7 mouse cellular contexts compared by ENCODE assay signal in genomic region chr19:58942841-58943828, GRCm38 (mm10). TPM values are rescaled to one million over a fixed set of nuclear protein-coding genes. Genes with fewer than 3 reads are reported as not detected.
DNase-seq lines count a peak whose midpoint lies in the region; ATAC-seq and TF ChIP-seq lines count a peak whose summit lies in the region.

TSS of gene Eno4 (plus strand) at chr19:58943425.
TSS of gene Hspa12a (minus strand) at chr19:58943654.

- peak within 1 kb of the TSS; percentile 66 for H3K4me3 ChIP-seq in intestine, postnatal 0 days (ENCODE audit: low read depth, low read length)
- H3K4me3 ChIP-seq in midbrain, embryonic 12.5 days, result peak within 1 kb of the TSS; percentile 70
- H3K4me3 ChIP-seq in small intestine, adult 2 months (ENCODE audit: low read depth, low read length), result peak within 1 kb of the TSS; percentile 69

- TF ChIP-seq CTCF in intestine, postnatal 0 days (IDR thresholded peaks at IDR 0.05; ENCODE audit: low read depth), result no peak
- no peak for TF ChIP-seq CTCF in small intestine, adult 2 months (IDR thresholded peaks at IDR 0.05; ENCODE audit: extremely low read depth, insufficient read length, insufficient replicate concordance, low read depth, low read length)

- H3K4me1 ChIP-seq in intestine, postnatal 0 days (replicated peaks; ENCODE audit: control insufficient read depth, insufficient read depth, low read length), result peaks cover 3% of the 10 kb centered on the region; the same call in 1 of the 2 replicates
- H3K4me1 ChIP-seq in midbrain, embryonic 12.5 days, result peaks cover 15% of the 10 kb centered on the region
- H3K4me1 ChIP-seq in small intestine, adult 2 months (ENCODE audit: control insufficient read depth, insufficient read depth, insufficient read length, low read length), result peaks cover 7% of the 10 kb centered on the region

- peak within 1 kb of the TSS; percentile 92 for H3K4me2 ChIP-seq in intestine, postnatal 0 days (replicated peaks; ENCODE audit: low read depth)
- H3K4me2 ChIP-seq in midbrain, embryonic 12.5 days (replicated peaks), result peak within 1 kb of the TSS; percentile 84

- no peaks in the 10 kb centered on the region for H3K27me3 ChIP-seq in intestine, postnatal 0 days (replicated peaks; ENCODE audit: control insufficient read depth, insufficient read depth, low read length)
- H3K27me3 ChIP-seq in midbrain, embryonic 12.5 days, result peaks cover 50% of the 10 kb centered on the region
- no peaks in the 10 kb centered on the region; the same call in 1 of the 2 replicates for H3K27me3 ChIP-seq in small intestine, adult 2 months (ENCODE audit: control insufficient read depth, insufficient read depth, low read length)

- peak; percentile 96 for DNase-seq in adrenal gland, adult 2 months
- DNase-seq in embryo, embryonic 11 days, result peak; percentile 97
- DNase-seq in gonadal fat pad, adult 2 months (ENCODE audit: low read depth), result peak; percentile 42
- peak; percentile 95 for DNase-seq in left cerebral cortex, postnatal 4 days

- H3K9me3 ChIP-seq in intestine, postnatal 0 days (ENCODE audit: control insufficient read depth), result no peaks in the 10 kb centered on the region
- H3K9me3 ChIP-seq in midbrain, embryonic 12.5 days, result no peaks in the 10 kb centered on the region

- peak within 1 kb of the TSS; percentile 5; the same call in 1 of the 2 replicates for H3K27ac ChIP-seq in intestine, postnatal 0 days (ENCODE audit: low read depth, low read length)
- peak within 1 kb of the TSS; percentile 71 for H3K27ac ChIP-seq in midbrain, embryonic 12.5 days (replicated peaks)
- peak within 1 kb of the TSS; percentile 12; the same call in 1 of the 2 replicates for H3K27ac ChIP-seq in small intestine, adult 2 months (ENCODE audit: insufficient read depth, low read depth, low read length)

- peak within 1 kb of the TSS; percentile 71 for H3K9ac ChIP-seq in intestine, postnatal 0 days (ENCODE audit: low read depth, low read length)
- H3K9ac ChIP-seq in midbrain, embryonic 12.5 days (replicated peaks), result peak within 1 kb of the TSS; percentile 87

- TF ChIP-seq POLR2A in small intestine, adult 2 months (IDR thresholded peaks at IDR 0.05; ENCODE audit: low read depth, low read length), result peak; percentile 29; the same call in 1 of the 2 replicates

- under 1% methylated on average over 65 of the region's 65 CpGs for WGBS in intestine, postnatal 0 days
- under 1% methylated on average over 65 of the region's 65 CpGs for WGBS in midbrain, embryonic 12.5 days
- WGBS in small intestine, adult 2 months, result under 1% methylated on average over 65 of the region's 65 CpGs

- intact Hi-C loops in left cerebral cortex, postnatal 4 days (cut with DNase I), result no loop called here

- ATAC-seq in intestine, postnatal 0 days, result peak; percentile 93
- ATAC-seq in midbrain, embryonic 12.5 days (ENCODE audit: low FRiP score, low read depth), result peak; percentile 98

- H3K36me3 ChIP-seq in intestine, postnatal 0 days (ENCODE audit: control insufficient read depth, insufficient read depth), result no peaks in the 10 kb centered on the region
- H3K36me3 ChIP-seq in midbrain, embryonic 12.5 days, result no peaks in the 10 kb centered on the region
- H3K36me3 ChIP-seq in small intestine, adult 2 months (ENCODE audit: control insufficient read depth, insufficient read depth, low read length), result no peaks in the 10 kb centered on the region

RNA-seq across cellular contexts. Expression of gene Eno4, which starts in this region (rescaled TPM):
- total RNA-seq in adrenal gland, adult 2 months (2021), result under 1 TPM; 0.26 to 0.55 TPM
- polyA plus RNA-seq in adrenal gland, adult 2 months (2012; rRNA removed), result 0.08 and 0.11 TPM in 2 replicates
- polyA plus RNA-seq in gonadal fat pad, adult 2 months (2012; rRNA removed), result 0.58 and 1.4 TPM in 2 replicates
- polyA plus RNA-seq in intestine, postnatal 0 days (2015; fragmentation: Nextera tagmentation; extraction: Ambion mirVana), result 0.05 and 0.10 TPM in 2 replicates
- total RNA-seq in left cerebral cortex, postnatal 4 days (2021), result under 1 TPM; 0.58 to 0.62 TPM
- polyA plus RNA-seq in midbrain, embryonic 12.5 days (2016; fragmentation: Nextera tagmentation; extraction: Ambion mirVana), result 0.37 and 0.81 TPM in 2 replicates
- not detected in 2 replicates for polyA plus RNA-seq in small intestine, adult 2 months (2012; rRNA removed)

RNA-seq across cellular contexts. Expression of gene Hspa12a, which starts in this region (rescaled TPM):
- 100 to 1,000 TPM; 108 to 114 TPM for total RNA-seq in adrenal gland, adult 2 months (2021)
- polyA plus RNA-seq in adrenal gland, adult 2 months (2012; rRNA removed), result 32.3 and 38.6 TPM in 2 replicates
- 26.1 and 45.6 TPM in 2 replicates for polyA plus RNA-seq in gonadal fat pad, adult 2 months (2012; rRNA removed)
- polyA plus RNA-seq in intestine, postnatal 0 days (2015; fragmentation: Nextera tagmentation; extraction: Ambion mirVana), result 3.6 TPM in 2 replicates
- total RNA-seq in left cerebral cortex, postnatal 4 days (2021), result 100 to 1,000 TPM; 153 to 159 TPM
- 27.9 and 28.0 TPM in 2 replicates for polyA plus RNA-seq in midbrain, embryonic 12.5 days (2016; fragmentation: Nextera tagmentation; extraction: Ambion mirVana)
- 2.6 and 16.7 TPM in 2 replicates for polyA plus RNA-seq in small intestine, adult 2 months (2012; rRNA removed)

Comparison
In these comparisons a context has a peak if more than half of its experiments do, and no peak if none do; other contexts are left out.
1. Peak in every context shown above with its lines: DNase-seq, ATAC-seq, H3K4me3 ChIP-seq and H3K27ac ChIP-seq.
2. DNase-seq: peak in every context shown above with its lines; median percentile 97 in embryo, embryonic 11 days; 96 in adrenal gland, adult 2 months; 95 in left cerebral cortex, postnatal 4 days; 42 in gonadal fat pad, adult 2 months.
3. H3K27ac ChIP-seq: peak in every context shown above with its lines; median percentile 71 in midbrain, embryonic 12.5 days; 12 in small intestine, adult 2 months; 5 in intestine, postnatal 0 days.